In genomic region chr9:7669674-7670073, GRCm38 (mm10) we compare ENCODE assay signal across 48 mouse cellular contexts. TPM values are rescaled to one million over a fixed set of nuclear protein-coding genes. Genes with fewer than 3 reads are reported as not detected.
"Had no signal": no experiment of that assay in that cellular context is flagged by ENCODE, and none has a peak within 500 bp of the region (broad histone marks: within the 10 kb centered on the region; RNA-seq: fewer than 3 reads in every experiment).

No protein-coding gene starts in this region.

- ATAC-seq: hindbrain, embryonic 16.5 days; hindbrain, postnatal 0 days; inflammation-experienced regulatory T-cells, adult 6 months; intestine, embryonic 15.5 days; intestine, embryonic 16.5 days; intestine, postnatal 0 days had no signal

- H3K36me3 ChIP-seq: heart, embryonic 12.5 days; heart, embryonic 13.5 days; heart, embryonic 15.5 days; hindbrain, embryonic 10.5 days; hindbrain, embryonic 12.5 days; hindbrain, embryonic 13.5 days; hindbrain, embryonic 15.5 days; intestine, embryonic 15.5 days; kidney, embryonic 15.5 days had no signal

- H3K9me3 ChIP-seq: heart, embryonic 13.5 days; heart, embryonic 15.5 days; hindbrain, embryonic 10.5 days; hindbrain, embryonic 12.5 days; hindbrain, embryonic 13.5 days; hindbrain, embryonic 15.5 days; intestine, embryonic 15.5 days; kidney, embryonic 15.5 days had no signal

- DNase-seq: heart, postnatal 10 days; heart, postnatal 14 days; heart, postnatal 36 days; kidney, adult 11 months; kidney, adult 18-20 months; kidney, adult 2 months; kidney, adult 8-10 months; kidney, postnatal 10 days; kidney, postnatal 14 days; kidney, postnatal 25 days; kidney, postnatal 36 days; kidney, postnatal 4 days; layer of hippocampus, adult 9-11 months; layer of hippocampus, postnatal 36 days had no signal

- H3K27ac ChIP-seq: heart, embryonic 13.5 days; heart, embryonic 15.5 days; hindbrain, embryonic 10.5 days; hindbrain, embryonic 12.5 days; hindbrain, embryonic 13.5 days; hindbrain, embryonic 14.5 days; hindbrain, embryonic 15.5 days; hindbrain, postnatal 0 days; intestine, embryonic 15.5 days; kidney, embryonic 15.5 days; kidney, postnatal 0 days; layer of hippocampus, adult 2 months; left cerebral cortex, adult 2 months had no signal

- H3K9ac ChIP-seq: heart, embryonic 12.5 days; heart, embryonic 13.5 days; heart, embryonic 15.5 days; hindbrain, embryonic 12.5 days; hindbrain, embryonic 13.5 days; hindbrain, embryonic 14.5 days; hindbrain, embryonic 15.5 days; intestine, embryonic 15.5 days; kidney, embryonic 15.5 days had no signal

- H3K4me1 ChIP-seq: heart, embryonic 12.5 days; heart, embryonic 13.5 days; heart, embryonic 15.5 days; hindbrain, embryonic 10.5 days; hindbrain, embryonic 12.5 days; hindbrain, embryonic 13.5 days; hindbrain, embryonic 15.5 days; intestine, embryonic 15.5 days; kidney, embryonic 15.5 days had no signal

- H3K4me2 ChIP-seq: heart, embryonic 11.5 days; heart, embryonic 12.5 days; heart, embryonic 13.5 days; heart, embryonic 15.5 days; hindbrain, embryonic 12.5 days; hindbrain, embryonic 13.5 days; hindbrain, embryonic 14.5 days; hindbrain, embryonic 15.5 days; intestine, embryonic 15.5 days; kidney, embryonic 15.5 days had no signal

- H3K4me3 ChIP-seq: heart, embryonic 12.5 days; heart, embryonic 13.5 days; heart, embryonic 15.5 days; hindbrain, embryonic 10.5 days; hindbrain, embryonic 12.5 days; hindbrain, embryonic 13.5 days; hindbrain, embryonic 15.5 days; intestine, embryonic 15.5 days; kidney, embryonic 15.5 days; layer of hippocampus, adult 2 months; left cerebral cortex, adult 2 months had no signal

- H3K27me3 ChIP-seq: heart, embryonic 12.5 days; heart, embryonic 13.5 days; heart, embryonic 15.5 days; hindbrain, embryonic 12.5 days; hindbrain, embryonic 13.5 days; hindbrain, embryonic 15.5 days; intestine, embryonic 15.5 days; kidney, embryonic 15.5 days had no signal

RNA-seq across cellular contexts. Expression of gene Mmp7, which starts 22.2 kb away (rescaled TPM):
- total RNA-seq: heart, postnatal 10 days; heart, postnatal 14 days; heart, postnatal 25 days; heart, postnatal 36 days; hematopoietic stem cell, adult 5-6 weeks; hindbrain, postnatal 0 days; layer of hippocampus, adult 18-20 months; layer of hippocampus, adult 2 months; layer of hippocampus, adult 8-10 months; layer of hippocampus, postnatal 10 days; layer of hippocampus, postnatal 14 days; layer of hippocampus, postnatal 25 days; layer of hippocampus, postnatal 36 days; left cerebral cortex, adult 18-20 months; left cerebral cortex, adult 2 months; left cerebral cortex, adult 8-10 months had no signal
- polyA plus RNA-seq: heart, embryonic 11.5 days; heart, embryonic 12.5 days; heart, embryonic 13.5 days; heart, embryonic 14.5 days; heart, embryonic 15.5 days; heart, embryonic 16.5 days; heart, postnatal 0 days; hindbrain, embryonic 10.5 days; hindbrain, embryonic 11.5 days; hindbrain, embryonic 12.5 days; hindbrain, embryonic 13.5 days; hindbrain, embryonic 14.5 days; hindbrain, embryonic 15.5 days; hindbrain, embryonic 16.5 days; hindbrain, postnatal 0 days; inflammation-experienced regulatory T-cells, adult 6 months; kidney, adult 2 months; kidney, embryonic 14.5 days; kidney, embryonic 15.5 days; kidney, embryonic 16.5 days had no signal

RNA-seq across cellular contexts. Expression of gene Mmp20, which starts 41.6 kb away (rescaled TPM):
- total RNA-seq: heart, postnatal 10 days; heart, postnatal 14 days; heart, postnatal 25 days; heart, postnatal 36 days; hematopoietic stem cell, adult 5-6 weeks; hindbrain, postnatal 0 days; layer of hippocampus, adult 18-20 months; layer of hippocampus, adult 2 months; layer of hippocampus, adult 8-10 months; layer of hippocampus, postnatal 10 days; layer of hippocampus, postnatal 14 days; layer of hippocampus, postnatal 25 days; layer of hippocampus, postnatal 36 days; left cerebral cortex, adult 18-20 months; left cerebral cortex, adult 2 months; left cerebral cortex, adult 8-10 months had no signal
- polyA plus RNA-seq: heart, embryonic 11.5 days; heart, embryonic 12.5 days; heart, embryonic 13.5 days; heart, embryonic 14.5 days; heart, embryonic 15.5 days; heart, embryonic 16.5 days; heart, postnatal 0 days; hindbrain, embryonic 10.5 days; hindbrain, embryonic 11.5 days; hindbrain, embryonic 12.5 days; hindbrain, embryonic 13.5 days; hindbrain, embryonic 14.5 days; hindbrain, embryonic 15.5 days; hindbrain, embryonic 16.5 days; hindbrain, postnatal 0 days; inflammation-experienced regulatory T-cells, adult 6 months; kidney, adult 2 months; kidney, embryonic 14.5 days; kidney, embryonic 15.5 days; kidney, embryonic 16.5 days had no signal
